Mouse (Mus musculus) forebrain, embryonic 15.5 days (tissue): ENCODE data around the gene Alcam. TPM values are rescaled to one million over a fixed set of nuclear protein-coding genes. Genes with fewer than 3 reads are reported as not detected.

Experiments used
- ATAC-seq: fragments of 200-750 bp; cut with Nextera tagmentation; replicated peaks from 2 replicates; pipeline ENCODE4 v1.8.0; 2017; ENCODE audit warnings: mild to moderate bottlenecking, moderate TSS enrichment, moderate library complexity
- H3K27ac ChIP-seq: fragments of 300-500 bp; sonication (generic); replicated peaks from 2 replicates; pipeline ENCODE4 v1.5.1; 2015; ENCODE audit warnings: mild to moderate bottlenecking, inconsistent platforms
- H3K27me3 ChIP-seq: fragments of 300-500 bp; sonication (generic); 2 replicates; pipeline ENCODE4 v1.6.1; 2015; ENCODE audit warnings: inconsistent platforms
- H3K36me3 ChIP-seq: fragments of 300-500 bp; sonication (generic); 2 replicates; pipeline ENCODE4 v1.6.1; 2015; ENCODE audit warnings: mild to moderate bottlenecking, inconsistent platforms
- H3K4me1 ChIP-seq: fragments of 300-500 bp; sonication (generic); 2 replicates; pipeline ENCODE4 v1.6.1; 2015; ENCODE audit warnings: inconsistent platforms
- H3K4me2 ChIP-seq: fragments of 300-500 bp; sonication (generic); replicated peaks from 2 replicates; pipeline ENCODE4 v1.6.1; 2015; ENCODE audit warnings: mild to moderate bottlenecking, inconsistent platforms
- H3K4me3 ChIP-seq: fragments of 300-500 bp; sonication (generic); 2 replicates; pipeline ENCODE4 v1.5.1; 2015; ENCODE audit warnings: mild to moderate bottlenecking, inconsistent platforms
- H3K9ac ChIP-seq: fragments of 300-500 bp; sonication (generic); replicated peaks from 2 replicates; pipeline ENCODE4 v1.6.1; 2015; ENCODE audit warnings: mild to moderate bottlenecking, inconsistent platforms
- H3K9me3 ChIP-seq: fragments of 300-500 bp; sonication (generic); 2 replicates; pipeline ENCODE4 v1.6.1; 2016; ENCODE audit warnings: inconsistent platforms
- WGBS: fragments of 180-500 bp; shearing (Covaris S2); methylation state at CpG from one replicate; pipeline ENCODE4 v1.1.7; 2015; ENCODE audit warnings: mixed read lengths; 5-methylcytosine and 5-hydroxymethylcytosine counted together
- polyA plus RNA-seq: library from polyadenylated mRNA; unstranded; fragments of >200 nt; fragmentation: Nextera tagmentation; extraction: Ambion mirVana; gene quantifications from 2 replicates; pipeline ENCODE4 v1.2.1, GENCODE M21; 2015

Gene Alcam
- polyA plus RNA-seq, 1 experiment from 2014 or later: 22.5 TPM

- Histone ChIP-seq H3K9me3 (no peaks in the 10 kb centered on the region), H3K4me3 (no peak overlapping the region), H3K36me3 (no peaks in the 10 kb centered on the region), H3K4me1 (no peaks in the 10 kb centered on the region), H3K9ac (no peak overlapping the region), H3K27me3 (no peaks in the 10 kb centered on the region), H3K4me2 (no peak overlapping the region), H3K27ac (no peak overlapping the region)
- no peak for ATAC-seq
- WGBS: 81% methylated on average over 3 of the region's 3 CpGs
These were observed 161.3 kb downstream of the Alcam start for GRCm38 (mm10) chr16:52292440-52293048.

- no peak overlapping the region for H3K4me2 ChIP-seq
- no peak for ATAC-seq
- H3K4me1 ChIP-seq: no peaks in the 10 kb centered on the region
- WGBS: 75% methylated on average over 2 of the region's 2 CpGs
- no peaks in the 10 kb centered on the region for H3K9me3 ChIP-seq
- H3K9ac ChIP-seq: no peak overlapping the region
- no peak overlapping the region for H3K4me3 ChIP-seq
- no peak overlapping the region for H3K27ac ChIP-seq
- no peaks in the 10 kb centered on the region for H3K36me3 ChIP-seq
- no peaks in the 10 kb centered on the region for H3K27me3 ChIP-seq
These were observed 173.7 kb downstream of the Alcam start for GRCm38 (mm10) chr16:52280186-52280585.

- WGBS: 90% methylated on average over 4 of the region's 4 CpGs
- Histone ChIP-seq H3K9me3 (no peaks in the 10 kb centered on the region), H3K4me2 (no peak overlapping the region), H3K4me3 (no peak overlapping the region), H3K27me3 (no peaks in the 10 kb centered on the region), H3K4me1 (no peaks in the 10 kb centered on the region), H3K27ac (no peak overlapping the region), H3K36me3 (no peaks in the 10 kb centered on the region), H3K9ac (no peak overlapping the region)
- no peak for ATAC-seq
These were observed 188.8 kb downstream of the Alcam start for GRCm38 (mm10) chr16:52265066-52265465.

GRCm38 (mm10) chr16:52263751-52264150 is 190.1 kb downstream of the Alcam start:
- Histone ChIP-seq H3K4me1 (no peaks in the 10 kb centered on the region), H3K9me3 (no peaks in the 10 kb centered on the region), H3K4me3 (no peak overlapping the region), H3K27me3 (no peaks in the 10 kb centered on the region), H3K36me3 (no peaks in the 10 kb centered on the region), H3K4me2 (no peak overlapping the region), H3K27ac (no peak overlapping the region), H3K9ac (no peak overlapping the region)
- ATAC-seq: no peak

- Histone ChIP-seq H3K36me3 (no peaks in the 10 kb centered on the region), H3K4me1 (no peaks in the 10 kb centered on the region), H3K9me3 (no peaks in the 10 kb centered on the region), H3K4me2 (no peak overlapping the region), H3K27ac (no peak overlapping the region), H3K27me3 (no peaks in the 10 kb centered on the region), H3K4me3 (no peak overlapping the region), H3K9ac (no peak overlapping the region)
- ATAC-seq: no peak
- WGBS: 6% methylated on average over 1 of the region's 1 CpGs
These were observed 191.3 kb downstream of the Alcam start for GRCm38 (mm10) chr16:52262582-52262981.

- Histone ChIP-seq H3K9me3 (no peaks in the 10 kb centered on the region), H3K4me1 (no peaks in the 10 kb centered on the region), H3K4me2 (no peak overlapping the region), H3K4me3 (no peak overlapping the region), H3K36me3 (no peaks in the 10 kb centered on the region), H3K9ac (no peak overlapping the region), H3K27me3 (no peaks in the 10 kb centered on the region), H3K27ac (no peak overlapping the region)
- WGBS: 87% methylated on average over 1 of the region's 1 CpGs
- no peak for ATAC-seq
These were observed 192.1 kb downstream of the Alcam start for GRCm38 (mm10) chr16:52261755-52262154.

GRCm38 (mm10) chr16:52250935-52251334 is 202.9 kb downstream of the Alcam start:
- Histone ChIP-seq H3K27me3 (no peaks in the 10 kb centered on the region), H3K36me3 (no peaks in the 10 kb centered on the region), H3K4me3 (no peak overlapping the region), H3K9me3 (no peaks in the 10 kb centered on the region), H3K27ac (no peak overlapping the region), H3K4me2 (no peak overlapping the region), H3K9ac (no peak overlapping the region), H3K4me1 (no peaks in the 10 kb centered on the region)
- 84% methylated on average over 4 of the region's 4 CpGs for WGBS
- ATAC-seq: no peak

- H3K4me1 ChIP-seq: no peaks in the 10 kb centered on the region
- H3K36me3 ChIP-seq: no peaks in the 10 kb centered on the region
- no peak overlapping the region for H3K4me2 ChIP-seq
- WGBS: 95% methylated on average over 4 of the region's 4 CpGs
- no peaks in the 10 kb centered on the region for H3K9me3 ChIP-seq
- no peak for ATAC-seq
- no peaks in the 10 kb centered on the region for H3K27me3 ChIP-seq
- H3K4me3 ChIP-seq: no peak overlapping the region
- H3K27ac ChIP-seq: no peak overlapping the region
- H3K9ac ChIP-seq: no peak overlapping the region
These were observed 203.7 kb downstream of the Alcam start for GRCm38 (mm10) chr16:52250196-52250595.

- no peak overlapping the region for H3K27ac ChIP-seq
- H3K36me3 ChIP-seq: no peaks in the 10 kb centered on the region
- H3K4me1 ChIP-seq: no peaks in the 10 kb centered on the region
- ATAC-seq: 0 out of 2 replicates have a peak, but pooled peaks have one; percentile 23
- WGBS: 83% methylated on average over 4 of the region's 4 CpGs
- H3K27me3 ChIP-seq: no peaks in the 10 kb centered on the region
- no peaks in the 10 kb centered on the region for H3K9me3 ChIP-seq
- no peak overlapping the region for H3K4me3 ChIP-seq
- no peak overlapping the region for H3K9ac ChIP-seq
- no peak overlapping the region for H3K4me2 ChIP-seq
These were observed 210.4 kb downstream of the Alcam start for GRCm38 (mm10) chr16:52243421-52243973.

- WGBS: 93% methylated on average over 2 of the region's 2 CpGs
- ATAC-seq: no peak
- no peaks in the 10 kb centered on the region for H3K4me1 ChIP-seq
- H3K27ac ChIP-seq: no peak overlapping the region
- H3K9ac ChIP-seq: no peak overlapping the region
- H3K9me3 ChIP-seq: no peaks in the 10 kb centered on the region
- H3K27me3 ChIP-seq: no peaks in the 10 kb centered on the region
- H3K4me3 ChIP-seq: no peak overlapping the region
- H3K4me2 ChIP-seq: no peak overlapping the region
- no peaks in the 10 kb centered on the region for H3K36me3 ChIP-seq
These were observed 211.7 kb downstream of the Alcam start for GRCm38 (mm10) chr16:52242144-52242543.

- Histone ChIP-seq H3K36me3 (no peaks in the 10 kb centered on the region), H3K27me3 (no peaks in the 10 kb centered on the region), H3K9me3 (no peaks in the 10 kb centered on the region), H3K4me2 (no peak overlapping the region), H3K9ac (no peak overlapping the region), H3K27ac (no peak overlapping the region), H3K4me3 (no peak overlapping the region), H3K4me1 (no peaks in the 10 kb centered on the region)
- 66% methylated on average over 2 of the region's 2 CpGs for WGBS
- no peak for ATAC-seq
These were observed 223.9 kb downstream of the Alcam start for GRCm38 (mm10) chr16:52229930-52230329.

- Histone ChIP-seq H3K9me3 (no peaks in the 10 kb centered on the region), H3K27ac (no peak overlapping the region), H3K4me1 (no peaks in the 10 kb centered on the region), H3K4me2 (no peak overlapping the region), H3K4me3 (no peak overlapping the region), H3K36me3 (no peaks in the 10 kb centered on the region), H3K9ac (no peak overlapping the region), H3K27me3 (no peaks in the 10 kb centered on the region)
- ATAC-seq: no peak
- WGBS: 69% methylated on average over 7 of the region's 7 CpGs
These were observed 224.4 kb downstream of the Alcam start for GRCm38 (mm10) chr16:52229446-52229845.

GRCm38 (mm10) chr16:52222896-52223295 is 231.0 kb downstream of the Alcam start:
- Histone ChIP-seq H3K36me3 (no peaks in the 10 kb centered on the region), H3K27ac (no peak overlapping the region), H3K4me2 (no peak overlapping the region), H3K27me3 (no peaks in the 10 kb centered on the region), H3K9me3 (no peaks in the 10 kb centered on the region), H3K9ac (no peak overlapping the region), H3K4me1 (no peaks in the 10 kb centered on the region; the same call in 1 of the 2 replicates), H3K4me3 (no peak overlapping the region)
- ATAC-seq: no peak
- WGBS: 85% methylated on average over 4 of the region's 4 CpGs
